Mouse (Mus musculus) NIH3T3 (cell line): ENCODE data around the gene Trim75.

Source experiments
- DNase-seq: peaks from one replicate; pipeline ENCODE4 v3.0.0-alpha.2; 2012; ENCODE audit warnings: low read depth

Trim75 gene

GRCm38 (mm10) chr8:64944831-64945230, 42.8 kb downstream of the Trim75 start:
- DNase-seq: peak; percentile 60

GRCm38 (mm10) chr8:64942946-64943345, 44.7 kb downstream of the Trim75 start:
- no peak for DNase-seq

- DNase-seq: peak; percentile 88
Measured at GRCm38 (mm10) chr8:64941495-64941894, 46.1 kb downstream of the Trim75 start.

- no peak for DNase-seq
Measured at GRCm38 (mm10) chr8:64941019-64941418, 46.6 kb downstream of the Trim75 start.

- DNase-seq: no peak
Measured at GRCm38 (mm10) chr8:64934997-64935396, 52.6 kb downstream of the Trim75 start.
